21 mouse cellular contexts compared by ENCODE assay signal in the genomic region with DNA sequence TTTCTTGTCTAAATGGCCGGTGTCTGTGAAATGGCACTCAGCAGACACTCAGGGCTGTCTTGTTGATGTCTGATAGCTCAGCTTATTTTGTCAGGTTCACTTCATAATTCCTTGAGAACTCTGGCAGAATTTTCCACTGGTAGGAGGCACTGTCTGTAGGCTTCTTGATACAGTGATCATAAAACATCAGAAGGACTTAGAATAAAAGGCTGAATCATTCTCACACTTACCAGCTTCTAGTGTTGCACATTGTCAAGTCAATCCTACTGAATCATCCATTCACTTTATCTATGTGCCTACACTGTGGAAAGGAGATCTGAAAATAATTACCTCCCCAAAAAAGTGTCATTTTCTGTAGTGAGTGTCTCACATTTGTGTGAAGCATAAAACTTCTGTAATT.
"Had no signal": no experiment of that assay in that cellular context is flagged by ENCODE, and none has a peak within 500 bp of the region (broad histone marks: within the 10 kb centered on the region; RNA-seq: fewer than 3 reads in every experiment).

No protein-coding gene starts in this region.

- H3K27ac ChIP-seq: liver, embryonic 12.5 days; liver, embryonic 14.5 days; lung, embryonic 15.5 days; midbrain, embryonic 10.5 days; midbrain, embryonic 12.5 days; neural tube, embryonic 13.5 days; neural tube, embryonic 15.5 days; stomach, embryonic 15.5 days; stomach, postnatal 0 days had no signal

- H3K4me3 ChIP-seq: liver, embryonic 12.5 days; lung, embryonic 15.5 days; midbrain, embryonic 10.5 days; midbrain, embryonic 12.5 days; myocyte; neural tube, embryonic 13.5 days; neural tube, embryonic 15.5 days; stomach, embryonic 15.5 days had no signal

- DNase-seq: lung, adult 18-20 months; lung, postnatal 14 days; lung, postnatal 36 days; midbrain, embryonic 14.5 days; retina, postnatal 1 day; right cerebral cortex, adult 18-20 months; right cerebral cortex, postnatal 14 days; right cerebral cortex, postnatal 4 days; thymus, adult 18-20 months; thymus, postnatal 14 days; thymus, postnatal 36 days had no signal
